Mouse (Mus musculus): ENCODE measurements at regions not wholly inside any gene's neighbourhood (a gene's known extent, or its start where the extent isn't known, plus 50 kb on each side); places are given as distances from the start of the nearest gene placed in this dataset.

DNA sequence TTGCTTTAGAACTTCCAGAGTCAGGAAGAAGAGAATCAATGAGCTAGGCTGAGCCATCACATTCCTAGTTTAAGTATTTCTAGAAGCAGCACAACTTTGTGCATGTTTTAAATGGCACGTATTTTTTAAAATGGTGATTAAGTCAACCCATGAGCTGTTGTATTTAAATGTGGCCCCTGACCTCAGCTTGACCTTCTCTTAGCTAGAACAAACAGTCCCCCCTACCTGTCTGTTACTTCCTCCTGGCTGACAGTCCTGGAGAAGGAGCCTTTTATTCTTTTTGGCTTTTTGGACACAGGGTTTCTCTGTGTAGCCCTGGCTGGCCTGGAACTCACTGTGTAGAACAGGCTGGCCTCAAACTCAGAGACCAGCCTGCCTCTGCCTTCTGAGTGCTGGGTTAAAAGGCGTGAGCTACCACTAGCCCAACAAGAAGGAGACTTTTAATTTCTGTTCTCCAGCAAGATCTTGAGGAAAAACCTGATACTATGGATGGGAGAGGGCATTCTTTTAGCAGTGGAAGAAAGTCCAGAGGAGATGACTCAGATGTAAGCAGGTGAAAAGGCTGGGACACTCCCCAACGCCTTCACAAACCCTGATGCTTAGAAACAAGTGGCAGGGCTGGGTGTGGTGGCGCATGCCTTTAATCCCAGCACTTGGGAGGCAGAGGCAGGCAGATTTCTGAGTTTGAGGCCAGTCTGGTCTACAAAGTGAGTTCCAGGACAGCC, 69.3 kb upstream of the Rap1b start:
- Histone ChIP-seq H3K36me3 (ENCODE audit: control insufficient read depth, insufficient read depth) (no peaks in the 10 kb centered on the region), H3K4me3 (ENCODE audit: insufficient read depth, poor library complexity, severe bottlenecking) (no peak overlapping the region), H3K27me3 (ENCODE audit: control insufficient read depth, insufficient read depth, insufficient read length) (no peaks in the 10 kb centered on the region), H3K79me2 (ENCODE audit: control insufficient read depth, insufficient read depth) (no peaks in the 10 kb centered on the region), H3K79me3 (ENCODE audit: low read depth) (no peaks in the 10 kb centered on the region), H3ac (ENCODE audit: control insufficient read depth, insufficient read length, low read depth) (no peak overlapping the region)
- TF ChIP-seq FOSL1 (IDR thresholded peaks at IDR 0.05; ENCODE audit: insufficient read depth, low read length, poor library complexity, severe bottlenecking) (no peak), USF1 (IDR thresholded peaks at IDR 0.05; ENCODE audit: low read depth) (no peak), MAX (IDR thresholded peaks at IDR 0.05) (no peak), MYOD1 (IDR thresholded peaks at IDR 0.05; ENCODE audit: control insufficient read depth, insufficient read length, low read depth) (no peak), MYOG (IDR thresholded peaks at IDR 0.05; ENCODE audit: control insufficient read depth, extremely low read depth, insufficient read length) (no peak), CTCF (IDR thresholded peaks at IDR 0.05; ENCODE audit: control insufficient read depth, insufficient read depth, insufficient read length) (no peak), CEBPB (IDR thresholded peaks at IDR 0.05; ENCODE audit: low read depth) (no peak)

DNA sequence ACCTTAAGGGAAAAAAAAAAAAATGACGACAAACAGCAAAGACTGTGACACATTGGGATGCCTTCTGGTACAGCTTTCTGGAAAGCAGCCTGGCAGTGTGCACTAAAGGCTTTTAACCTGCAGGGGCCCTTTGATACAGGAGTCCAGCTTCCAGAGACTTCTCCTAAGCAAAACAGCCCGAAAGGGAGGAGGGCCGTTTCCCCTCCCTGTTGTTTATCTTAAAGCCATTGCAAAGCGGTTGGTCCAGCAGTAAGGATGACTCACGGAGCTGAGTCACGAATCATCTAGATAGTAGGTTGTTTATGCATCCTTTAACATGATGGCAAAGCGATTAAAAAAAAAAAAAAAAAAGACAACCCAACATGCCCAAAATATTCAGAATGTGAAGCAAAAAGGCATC, 70.4 kb upstream of the Rap1b start:
- Histone ChIP-seq H3K79me3 (ENCODE audit: low read depth) (no peaks in the 10 kb centered on the region), H3K4me3 (ENCODE audit: insufficient read depth, poor library complexity, severe bottlenecking) (no peak overlapping the region), H3K27me3 (ENCODE audit: control insufficient read depth, insufficient read depth, insufficient read length) (no peaks in the 10 kb centered on the region), H3ac (ENCODE audit: control insufficient read depth, insufficient read length, low read depth) (no peak overlapping the region), H3K79me2 (ENCODE audit: control insufficient read depth, insufficient read depth) (no peaks in the 10 kb centered on the region), H3K36me3 (ENCODE audit: control insufficient read depth, insufficient read depth) (no peaks in the 10 kb centered on the region)
- TF ChIP-seq FOSL1 (IDR thresholded peaks at IDR 0.05; ENCODE audit: insufficient read depth, low read length, poor library complexity, severe bottlenecking), result peak; percentile 56
- TF ChIP-seq MYOD1 (IDR thresholded peaks at IDR 0.05; ENCODE audit: control insufficient read depth, insufficient read length, low read depth), result no peak

DNA sequence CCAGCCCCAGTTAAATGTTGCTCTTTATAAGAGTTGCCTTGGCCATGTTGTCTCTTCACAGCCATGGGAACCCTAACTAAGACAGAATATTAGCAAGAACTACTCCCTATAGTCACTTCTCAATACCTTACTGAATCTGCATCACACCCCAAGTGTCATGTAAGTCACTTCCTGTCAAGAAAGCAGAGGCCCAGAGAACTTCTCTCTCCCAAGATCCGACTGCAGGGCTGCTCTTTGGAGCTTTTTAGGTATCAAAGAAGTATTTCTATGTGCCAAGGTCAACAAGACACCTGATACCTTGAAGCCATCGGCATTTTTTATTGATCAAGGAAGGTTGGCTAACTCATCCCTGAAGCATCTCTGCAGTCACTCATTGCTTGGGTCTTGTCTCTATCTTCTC, 72.0 kb upstream of the Rap1b start:
- H3K4me3 ChIP-seq (ENCODE audit: insufficient read depth, poor library complexity, severe bottlenecking), result no peak overlapping the region
- TF ChIP-seq MYOG (IDR thresholded peaks at IDR 0.05; ENCODE audit: control insufficient read depth, extremely low read depth, insufficient read length) (no peak), MAX (IDR thresholded peaks at IDR 0.05) (no peak), FOSL1 (IDR thresholded peaks at IDR 0.05; ENCODE audit: insufficient read depth, low read length, poor library complexity, severe bottlenecking) (no peak), USF1 (IDR thresholded peaks at IDR 0.05; ENCODE audit: low read depth) (no peak), MYOD1 (IDR thresholded peaks at IDR 0.05; ENCODE audit: control insufficient read depth, insufficient read length, low read depth) (no peak), CEBPB (IDR thresholded peaks at IDR 0.05; ENCODE audit: low read depth) (no peak), CTCF (IDR thresholded peaks at IDR 0.05; ENCODE audit: control insufficient read depth, insufficient read depth, insufficient read length) (no peak)
- no peaks in the 10 kb centered on the region for H3K79me2 ChIP-seq (ENCODE audit: control insufficient read depth, insufficient read depth)
- no peak overlapping the region for H3ac ChIP-seq (ENCODE audit: control insufficient read depth, insufficient read length, low read depth)
- no peaks in the 10 kb centered on the region for H3K27me3 ChIP-seq (ENCODE audit: control insufficient read depth, insufficient read depth, insufficient read length)
- H3K79me3 ChIP-seq (ENCODE audit: low read depth), result no peaks in the 10 kb centered on the region
- H3K36me3 ChIP-seq (ENCODE audit: control insufficient read depth, insufficient read depth), result no peaks in the 10 kb centered on the region

DNA sequence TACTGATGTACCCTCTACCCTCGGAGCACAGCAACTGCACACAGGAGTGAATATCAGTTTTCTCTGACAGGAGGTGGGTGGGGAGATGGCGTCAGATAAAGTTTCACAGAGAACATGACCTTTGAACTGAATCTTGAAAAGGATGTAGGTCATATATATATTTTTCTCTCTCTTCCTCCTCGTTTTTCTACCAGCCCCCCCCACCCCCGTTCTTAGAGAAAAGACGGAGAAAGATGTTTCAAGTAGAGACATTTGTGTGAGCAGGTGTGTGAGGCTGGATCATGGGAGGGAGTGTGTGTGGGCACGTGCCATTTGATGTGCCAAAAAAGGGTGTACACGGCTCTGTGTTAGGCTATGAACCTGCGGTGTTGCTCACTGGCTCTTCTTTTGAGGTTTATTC, 72.8 kb upstream of the Rap1b start:
- Histone ChIP-seq H3K4me3 (ENCODE audit: insufficient read depth, poor library complexity, severe bottlenecking) (no peak overlapping the region), H3K27me3 (ENCODE audit: control insufficient read depth, insufficient read depth, insufficient read length) (no peaks in the 10 kb centered on the region), H3K79me3 (ENCODE audit: low read depth) (no peaks in the 10 kb centered on the region), H3K36me3 (ENCODE audit: control insufficient read depth, insufficient read depth) (no peaks in the 10 kb centered on the region), H3K79me2 (ENCODE audit: control insufficient read depth, insufficient read depth) (no peaks in the 10 kb centered on the region), H3ac (ENCODE audit: control insufficient read depth, insufficient read length, low read depth) (no peak overlapping the region)
- TF ChIP-seq MAX (IDR thresholded peaks at IDR 0.05) (no peak), CEBPB (IDR thresholded peaks at IDR 0.05; ENCODE audit: low read depth) (no peak), FOSL1 (IDR thresholded peaks at IDR 0.05; ENCODE audit: insufficient read depth, low read length, poor library complexity, severe bottlenecking) (no peak), CTCF (IDR thresholded peaks at IDR 0.05; ENCODE audit: control insufficient read depth, insufficient read depth, insufficient read length) (no peak), MYOD1 (IDR thresholded peaks at IDR 0.05; ENCODE audit: control insufficient read depth, insufficient read length, low read depth) (no peak), MYOG (IDR thresholded peaks at IDR 0.05; ENCODE audit: control insufficient read depth, extremely low read depth, insufficient read length) (no peak), USF1 (IDR thresholded peaks at IDR 0.05; ENCODE audit: low read depth) (no peak)

DNA sequence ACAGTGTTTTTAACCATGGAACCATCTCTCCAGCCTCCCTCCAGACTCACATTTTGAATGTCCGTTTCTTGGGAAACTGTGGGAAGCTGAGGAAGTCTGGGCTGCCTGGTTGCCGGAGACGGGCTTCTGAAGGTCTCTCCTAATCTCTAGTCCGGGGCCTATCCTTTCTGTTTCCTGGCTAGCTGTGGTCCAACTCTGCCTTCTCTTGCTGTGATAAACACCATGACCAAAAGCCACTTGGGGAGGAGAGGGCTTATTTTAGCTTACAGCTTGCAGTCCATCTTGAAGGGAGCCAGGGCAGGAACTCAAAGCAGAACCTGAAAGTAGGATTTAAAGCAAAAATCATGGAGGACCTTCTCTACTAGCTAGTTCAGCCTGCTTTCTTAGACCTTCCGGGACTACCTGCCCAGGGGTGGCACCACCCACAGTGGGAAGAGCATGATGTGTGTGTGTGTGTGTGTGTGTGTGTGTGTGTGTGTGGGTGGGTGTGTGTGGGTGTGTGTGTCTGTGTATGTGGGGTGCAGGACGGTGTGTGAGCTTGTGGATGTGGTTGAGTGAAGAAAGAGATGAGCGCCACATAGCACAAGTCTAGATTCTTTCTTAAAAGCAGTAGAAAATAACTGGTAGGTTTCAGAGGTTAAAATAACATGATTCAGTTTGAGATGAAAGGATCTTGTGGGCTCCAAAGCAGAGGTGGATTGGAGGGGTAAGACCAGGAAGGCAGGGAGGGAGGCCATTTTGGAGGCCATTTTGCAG, 73.5 kb upstream of the Rap1b start:
- no peaks in the 10 kb centered on the region for H3K79me3 ChIP-seq (ENCODE audit: low read depth)
- no peak overlapping the region for H3K4me3 ChIP-seq (ENCODE audit: insufficient read depth, poor library complexity, severe bottlenecking)
- no peaks in the 10 kb centered on the region for H3K79me2 ChIP-seq (ENCODE audit: control insufficient read depth, insufficient read depth)
- TF ChIP-seq MYOG (IDR thresholded peaks at IDR 0.05; ENCODE audit: control insufficient read depth, extremely low read depth, insufficient read length) (no peak), CTCF (IDR thresholded peaks at IDR 0.05; ENCODE audit: control insufficient read depth, insufficient read depth, insufficient read length) (no peak), CEBPB (IDR thresholded peaks at IDR 0.05; ENCODE audit: low read depth) (no peak), MAX (IDR thresholded peaks at IDR 0.05) (no peak), MYOD1 (IDR thresholded peaks at IDR 0.05; ENCODE audit: control insufficient read depth, insufficient read length, low read depth) (no peak), USF1 (IDR thresholded peaks at IDR 0.05; ENCODE audit: low read depth) (no peak)
- H3ac ChIP-seq (ENCODE audit: control insufficient read depth, insufficient read length, low read depth), result no peak overlapping the region
- no peaks in the 10 kb centered on the region for H3K27me3 ChIP-seq (ENCODE audit: control insufficient read depth, insufficient read depth, insufficient read length)
- H3K36me3 ChIP-seq (ENCODE audit: control insufficient read depth, insufficient read depth), result no peaks in the 10 kb centered on the region

Measured in C2C12 (cell line).